Mouse (Mus musculus) forebrain, postnatal 0 days (tissue): ENCODE measurements around the gene Nkiras2. TPM values are rescaled to one million over a fixed set of nuclear protein-coding genes. Genes with fewer than 3 reads are reported as not detected.
A peak's percentile ranks its signal among the peaks of the same experiment; 100 is the strongest.

Experiments
- ATAC-seq: fragments of 200-750 bp; cut with Nextera tagmentation; 2 replicates; pipeline ENCODE4 v1.8.0; 2017; ENCODE audit warnings: mild to moderate bottlenecking, moderate library complexity
- DNase-seq: peaks from one replicate; pipeline ENCODE4 v3.0.0-alpha.2; 2015
- H3K27ac ChIP-seq: fragments of 300-500 bp; sonication (generic); 2 replicates; pipeline ENCODE4 v1.5.1; 2014; ENCODE audit warnings: low read depth, mild to moderate bottlenecking, antibody characterized with exemption, low read length, moderate library complexity, mixed read lengths
- H3K27me3 ChIP-seq: fragments of 300-500 bp; sonication (generic); 2 replicates; pipeline ENCODE4 v1.6.1; 2014; ENCODE audit warnings: mild to moderate bottlenecking, low read length, mixed read lengths; ENCODE audit not compliant: insufficient read depth
- H3K36me3 ChIP-seq: fragments of 300-500 bp; sonication (generic); 2 replicates; pipeline ENCODE4 v1.6.1; 2014; ENCODE audit warnings: mild to moderate bottlenecking, moderate library complexity; ENCODE audit not compliant: insufficient read depth
- H3K4me1 ChIP-seq: fragments of 300-500 bp; sonication (generic); 2 replicates; pipeline ENCODE4 v1.6.1; 2014; ENCODE audit warnings: antibody characterized with exemption; ENCODE audit not compliant: insufficient read depth
- H3K4me2 ChIP-seq: fragments of 300-500 bp; sonication (generic); 2 replicates; pipeline ENCODE4 v1.6.1; 2014; ENCODE audit warnings: low read depth, mild to moderate bottlenecking, moderate library complexity
- H3K4me3 ChIP-seq: fragments of 300-500 bp; sonication (generic); 2 replicates; pipeline ENCODE4 v1.5.1; 2014; ENCODE audit warnings: low read depth, low read length, mixed read lengths
- H3K9ac ChIP-seq: fragments of 300-500 bp; sonication (generic); 2 replicates; pipeline ENCODE4 v1.6.1; 2014; ENCODE audit warnings: mild to moderate bottlenecking
- H3K9me3 ChIP-seq: fragments of 300-500 bp; sonication (generic); 2 replicates; pipeline ENCODE4 v1.6.1; 2016; ENCODE audit warnings: low read length
- CTCF ChIP-seq: sonication (generic); IDR thresholded peaks from 2 replicates; pipeline ENCODE4 v1.5.1; 2016; ENCODE audit warnings: antibody characterized with exemption, control low read depth, low read depth
- whole genome bisulfite sequencing: fragments of 180-500 bp; shearing (Covaris S2); extraction: QIAGEN DNeasy Blood & Tissue Kit; methylation state at CpG from one replicate; pipeline ENCODE4 v1.1.7; 2014; 5-methylcytosine and 5-hydroxymethylcytosine counted together
- polyA plus RNA-seq: library from polyadenylated mRNA; unstranded; fragments of >200 nt; fragmentation: Nextera tagmentation; extraction: Ambion mirVana; gene quantifications from 2 replicates; pipeline ENCODE4 v1.2.1, GENCODE M21; 2015
- total RNA-seq: library from RNA; depleted of rRNA; stranded (reverse); fragments of >200 nt; gene quantifications from 2 replicates; pipeline ENCODE4 v1.2.3, GENCODE M21; 2014; rRNA removed

Nkiras2 gene
- total RNA-seq (83.0 and 100 TPM in 2 replicates), polyA plus RNA-seq (81.1 and 81.4 TPM in 2 replicates)

DNA sequence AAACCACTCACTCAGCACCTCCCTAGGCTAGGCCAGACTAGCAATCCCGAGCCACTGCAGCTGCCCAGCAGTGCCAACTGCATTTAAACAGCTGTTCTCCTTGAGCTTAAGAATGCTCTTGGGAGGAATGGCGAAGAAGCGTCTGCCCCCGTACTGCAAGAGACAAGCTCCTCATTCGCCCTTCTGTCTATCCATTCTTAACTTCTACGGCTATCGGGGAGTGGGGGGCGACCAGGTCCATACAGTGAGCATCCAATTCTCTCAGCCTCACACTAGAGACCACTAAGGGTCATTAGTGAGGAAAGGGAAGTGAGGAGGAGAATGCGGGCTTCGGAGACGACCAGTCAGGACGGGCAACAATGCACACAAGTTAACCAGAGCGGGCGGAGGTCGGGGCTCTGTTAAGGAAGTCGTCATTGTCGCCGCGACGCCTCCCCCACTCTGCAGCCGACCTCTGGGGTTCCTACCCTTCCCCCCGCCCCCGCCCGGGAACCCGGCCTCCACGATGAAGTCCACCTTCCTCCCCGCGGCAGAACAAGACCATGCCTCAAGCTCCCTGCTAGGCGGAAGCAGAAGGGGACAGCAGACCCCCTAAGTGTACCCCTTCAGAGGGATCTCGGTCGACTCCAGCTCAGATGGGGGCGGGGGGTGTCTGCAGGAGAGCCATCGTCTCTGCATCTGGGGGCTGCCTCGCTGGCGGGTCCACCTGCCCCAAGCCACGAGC lies at the start of gene Nkiras2:
Gene Nkiras2 (plus strand): TSS at position 484 of the 724 bp plus-strand sequence.
- DNase-seq (peak; percentile 66), ATAC-seq (peak; percentile 27)
- Histone ChIP-seq H3K4me2 (peak within 1 kb of the TSS; percentile 73), H3K9ac (peak within 1 kb of the TSS; percentile 82), H3K27me3 (no peaks in the 10 kb centered on the region), H3K4me1 (peaks cover 16% of the 10 kb centered on the region), H3K4me3 (peak within 1 kb of the TSS; percentile 77), H3K9me3 (no peaks in the 10 kb centered on the region), H3K36me3 (no peaks in the 10 kb centered on the region), H3K27ac (peak within 1 kb of the TSS; percentile 90)
- no peak for TF ChIP-seq CTCF
- 3% methylated on average over 34 of the region's 36 CpGs for WGBS

DNA sequence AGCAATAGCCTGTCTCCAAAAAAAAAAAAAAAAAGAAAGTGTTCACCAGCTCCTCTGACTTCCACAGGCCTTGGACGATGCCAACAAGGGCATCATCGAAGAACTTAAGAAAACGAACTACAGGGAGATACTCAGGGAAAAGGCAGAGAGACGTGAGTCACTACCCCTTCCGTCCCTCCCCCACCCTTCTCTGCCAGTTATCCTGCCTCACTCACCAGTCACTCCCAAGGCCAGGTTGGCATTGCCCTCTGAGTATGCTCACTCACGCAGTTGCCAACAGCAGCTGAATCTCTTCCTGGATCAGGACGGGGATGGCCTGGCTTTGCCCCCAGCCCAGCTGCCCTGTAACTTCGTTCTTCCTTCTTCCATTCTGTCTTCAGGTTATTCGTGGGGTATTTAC lies 49.3 kb upstream of the Nkiras2 start:
- DNase-seq (no peak), ATAC-seq (no peak)
- H3K4me2 ChIP-seq, result no peak overlapping the region
- H3K9me3 ChIP-seq, result no peaks in the 10 kb centered on the region
- no peak for TF ChIP-seq CTCF
- WGBS, result 72% methylated on average over 9 of the region's 9 CpGs
- peaks cover 6% of the 10 kb centered on the region for H3K27me3 ChIP-seq
- H3K9ac ChIP-seq, result no peak overlapping the region
- H3K36me3 ChIP-seq, result no peaks in the 10 kb centered on the region
- H3K4me3 ChIP-seq, result no peak overlapping the region
- H3K4me1 ChIP-seq, result no peaks in the 10 kb centered on the region
- H3K27ac ChIP-seq, result no peak overlapping the region

DNA sequence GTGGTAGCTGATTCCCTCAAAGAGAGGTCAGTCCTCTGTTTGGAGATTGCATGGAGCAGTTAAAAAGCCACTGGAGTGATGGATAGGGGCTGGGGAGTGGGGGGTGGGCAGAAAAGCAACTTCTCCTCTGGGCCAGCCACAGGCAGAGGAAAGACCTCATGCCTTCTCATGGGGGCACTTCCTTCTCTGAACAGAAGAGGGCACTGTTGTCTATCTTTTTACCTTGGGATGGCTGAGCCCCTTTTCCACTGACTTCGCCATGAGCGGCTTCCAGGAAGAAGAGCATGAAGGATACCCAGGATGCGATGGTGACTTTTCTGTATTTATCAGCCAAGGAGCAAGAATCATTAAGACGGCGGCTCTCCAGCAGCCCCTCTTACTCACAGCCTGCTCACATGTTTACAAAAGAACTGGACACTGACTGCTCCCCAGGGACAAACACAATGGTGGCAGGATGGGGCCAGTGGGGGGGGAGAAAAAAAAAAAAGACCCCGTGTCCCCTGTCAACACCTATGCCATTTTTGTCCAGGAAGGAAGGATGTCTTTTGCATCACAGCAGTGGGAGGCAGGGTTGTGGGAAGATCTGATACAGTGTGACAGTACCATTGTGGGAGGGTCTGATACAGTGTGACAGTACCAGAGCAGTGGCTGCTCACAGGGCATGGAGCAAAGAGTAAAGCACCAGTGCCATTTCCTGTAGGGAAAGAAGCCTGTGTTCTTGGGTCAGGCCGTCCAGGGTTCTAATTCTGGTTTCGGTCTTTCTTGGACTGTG lies 48.4 kb upstream of the Nkiras2 start:
- H3K9me3 ChIP-seq, result no peaks in the 10 kb centered on the region
- H3K4me3 ChIP-seq, result peak overlapping the region; percentile 18
- no peaks in the 10 kb centered on the region for H3K4me1 ChIP-seq
- H3K27me3 ChIP-seq, result peaks cover 6% of the 10 kb centered on the region
- ATAC-seq, result peak; percentile 75
- no peaks in the 10 kb centered on the region for H3K36me3 ChIP-seq
- TF ChIP-seq CTCF, result peak; percentile 92
- peak; percentile 91 for DNase-seq
- H3K27ac ChIP-seq, result no peak overlapping the region
- H3K4me2 ChIP-seq, result peak overlapping the region; percentile 49
- 9% methylated on average over 8 of the region's 8 CpGs for WGBS
- H3K9ac ChIP-seq, result peak overlapping the region; percentile 31

DNA sequence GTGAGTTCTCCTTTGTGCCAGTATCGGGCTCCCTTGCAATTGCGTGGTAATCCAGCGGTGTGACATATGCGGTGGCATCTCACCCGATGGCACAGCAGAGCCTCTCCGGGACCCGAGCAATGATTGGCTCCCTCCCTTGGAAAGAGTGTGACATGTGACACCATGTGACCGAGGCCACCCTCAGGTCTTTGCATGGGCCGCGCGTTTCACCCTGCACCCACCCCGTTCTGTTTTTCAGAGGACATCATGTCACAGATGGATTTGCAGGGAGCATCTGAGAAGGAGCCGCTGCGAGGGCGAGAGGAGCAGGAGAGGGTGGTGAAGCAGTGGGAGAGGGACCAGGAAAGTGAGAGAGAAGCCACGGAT lies 47.9 kb upstream of the Nkiras2 start:
- Histone ChIP-seq H3K27me3 (peaks cover 6% of the 10 kb centered on the region), H3K4me1 (no peaks in the 10 kb centered on the region), H3K9me3 (no peaks in the 10 kb centered on the region), H3K27ac (no peak overlapping the region), H3K4me2 (peak overlapping the region; percentile 49), H3K36me3 (no peaks in the 10 kb centered on the region), H3K4me3 (peak overlapping the region; percentile 18), H3K9ac (peak overlapping the region; percentile 31; the same call in 1 of the 2 replicates)
- DNase-seq (peak; percentile 29), ATAC-seq (peak; percentile 56)
- 7% methylated on average over 16 of the region's 16 CpGs for WGBS
- no peak for TF ChIP-seq CTCF

DNA sequence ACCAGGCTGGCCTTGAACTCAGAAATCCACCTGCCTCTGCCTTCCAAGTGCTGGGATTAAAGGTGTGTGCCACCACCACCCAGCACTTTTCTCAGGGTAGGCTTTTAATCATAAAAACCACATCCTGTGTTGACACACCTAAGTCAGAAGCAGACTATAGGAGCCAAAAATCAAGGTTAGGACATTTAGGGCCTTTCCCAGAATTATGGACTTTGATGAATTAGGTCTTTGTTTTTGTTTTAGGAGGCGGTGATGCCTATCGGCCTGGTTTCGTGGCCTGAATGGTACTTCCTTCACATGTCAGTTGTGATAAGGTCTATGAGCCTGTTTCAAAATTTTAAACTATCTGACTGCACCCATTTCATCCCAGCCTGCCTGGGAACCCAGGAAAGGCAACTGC lies 44.9 kb upstream of the Nkiras2 start:
- no peak overlapping the region for H3K9ac ChIP-seq
- TF ChIP-seq CTCF, result no peak
- DNase-seq (no peak), ATAC-seq (no peak)
- 89% methylated on average over 3 of the region's 3 CpGs for WGBS
- H3K9me3 ChIP-seq, result no peaks in the 10 kb centered on the region
- H3K27ac ChIP-seq, result no peak overlapping the region
- no peaks in the 10 kb centered on the region for H3K4me1 ChIP-seq
- no peak overlapping the region; the same call in 1 of the 2 replicates for H3K4me2 ChIP-seq
- H3K36me3 ChIP-seq, result peaks cover 4% of the 10 kb centered on the region; the same call in 1 of the 2 replicates
- peaks cover 6% of the 10 kb centered on the region for H3K27me3 ChIP-seq
- H3K4me3 ChIP-seq, result no peak overlapping the region

DNA sequence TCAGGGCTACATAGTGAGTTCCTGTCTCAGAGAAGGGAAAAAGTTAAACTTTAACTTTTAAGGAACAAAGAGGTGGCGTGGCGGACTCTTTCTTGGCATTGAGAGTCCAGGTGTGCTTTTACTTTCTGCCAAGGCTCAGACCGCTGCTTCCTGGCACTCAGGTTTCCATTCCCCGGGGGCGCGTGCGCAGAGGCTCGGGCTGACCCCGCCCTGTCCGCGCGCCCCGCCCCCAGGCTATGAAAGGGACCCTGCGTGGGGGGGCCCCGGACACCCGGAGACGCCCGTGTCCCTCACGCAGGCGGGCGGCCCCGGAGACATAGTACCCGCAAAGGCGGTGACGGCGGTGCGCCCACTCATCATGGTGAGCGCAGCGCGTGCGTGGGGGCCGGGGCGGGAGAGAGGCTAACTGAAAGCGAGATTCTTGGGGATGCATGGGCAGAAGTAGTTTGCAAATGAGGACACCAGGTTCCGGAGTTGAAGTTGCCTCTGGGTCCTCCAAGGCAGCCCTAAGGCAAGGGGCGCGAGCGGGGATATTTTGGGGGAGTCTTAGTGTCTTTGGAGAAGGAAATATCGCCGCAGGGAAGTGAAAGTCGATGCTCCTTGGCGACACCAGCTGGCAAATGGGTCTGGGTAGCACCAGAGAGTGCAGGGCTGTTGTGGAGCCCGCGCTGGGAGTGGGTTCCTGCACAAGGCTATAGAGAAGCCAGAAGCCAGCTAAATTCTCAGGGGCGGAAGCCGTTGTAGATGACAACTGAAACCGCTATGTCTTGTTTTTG lies 44.1 kb upstream of the Nkiras2 start, which contains the start of gene Cnp:
Gene Cnp (plus strand): TSS at position 197 of the 776 bp plus-strand sequence.
- 3% methylated on average over 47 of the region's 47 CpGs for WGBS
- ATAC-seq, result peak; percentile 60

More for the DNA sequence above, 44.1 kb upstream of the Nkiras2 start, which contains the start of gene Cnp:
- DNase-seq, result peak; percentile 68
- H3K4me1 ChIP-seq, result no peaks in the 10 kb centered on the region
- peaks cover 6% of the 10 kb centered on the region for H3K27me3 ChIP-seq
- H3K9ac ChIP-seq, result peak within 1 kb of the TSS; percentile 63
- peak within 1 kb of the TSS; percentile 36; the same call in 1 of the 2 replicates for H3K27ac ChIP-seq
- H3K4me3 ChIP-seq, result peak within 1 kb of the TSS; percentile 62
- H3K9me3 ChIP-seq, result no peaks in the 10 kb centered on the region
- TF ChIP-seq CTCF, result peak; percentile 47
- H3K4me2 ChIP-seq, result peak within 1 kb of the TSS; percentile 79
- H3K36me3 ChIP-seq, result peaks cover 6% of the 10 kb centered on the region; the same call in 1 of the 2 replicates
